Mouse (Mus musculus): ENCODE data around the gene Olfr221.

GRCm38 (mm10) chr14:51997483-51997882 is 44.8 kb downstream of the Olfr221 start:
- TF ChIP-seq EP300 (IDR thresholded peaks at IDR 0.05; ENCODE audit: low read depth) (no peak), CTCF (IDR thresholded peaks at IDR 0.05; ENCODE audit: low read depth) (no peak)

All from liver, embryonic 14.5 days (tissue).